Comparison of ENCODE assay signal across 19 mouse cellular contexts in genomic region chr12:5189446-5190150, GRCm38 (mm10).
DNase-seq lines count a peak whose midpoint lies in the region; ATAC-seq and TF ChIP-seq lines count a peak whose summit lies in the region.
"Had no signal": no experiment of that assay in that cellular context is flagged by ENCODE, and none has a peak within 500 bp of the region (broad histone marks: within the 10 kb centered on the region; RNA-seq: fewer than 3 reads in every experiment).

No protein-coding gene starts in this region.

- no peaks in the 10 kb centered on the region for H3K27me3 ChIP-seq in forebrain, postnatal 0 days (ENCODE audit: insufficient read depth, low read length)
- no peaks in the 10 kb centered on the region for H3K27me3 ChIP-seq in forebrain, embryonic 16.5 days (replicated peaks; ENCODE audit: control insufficient read depth, insufficient read depth, low read length)
- no peaks in the 10 kb centered on the region for H3K27me3 ChIP-seq in hindbrain, embryonic 15.5 days
- H3K27me3 ChIP-seq in midbrain, postnatal 0 days (ENCODE audit: insufficient read depth, low read length), result no peaks in the 10 kb centered on the region
- H3K27me3 ChIP-seq: embryonic facial prominence, embryonic 15.5 days; liver, embryonic 13.5 days had no signal

- H3K9ac ChIP-seq in forebrain, postnatal 0 days, result no peak overlapping the region
- no peak overlapping the region for H3K9ac ChIP-seq in forebrain, embryonic 16.5 days (replicated peaks; ENCODE audit: low read depth, low read length)
- no peak overlapping the region for H3K9ac ChIP-seq in hindbrain, embryonic 15.5 days
- no peak overlapping the region for H3K9ac ChIP-seq in midbrain, postnatal 0 days (replicated peaks; ENCODE audit: low read length, poor library complexity, severe bottlenecking)
- H3K9ac ChIP-seq: embryonic facial prominence, embryonic 15.5 days; liver, embryonic 13.5 days had no signal

- no peaks in the 10 kb centered on the region for H3K9me3 ChIP-seq in forebrain, postnatal 0 days (ENCODE audit: low read length)
- no peaks in the 10 kb centered on the region for H3K9me3 ChIP-seq in forebrain, embryonic 16.5 days (ENCODE audit: control insufficient read depth, low read length)
- H3K9me3 ChIP-seq in hindbrain, embryonic 15.5 days, result no peaks in the 10 kb centered on the region
- no peaks in the 10 kb centered on the region for H3K9me3 ChIP-seq in midbrain, postnatal 0 days (ENCODE audit: low read length)
- H3K9me3 ChIP-seq: embryonic facial prominence, embryonic 15.5 days; liver, embryonic 13.5 days; megakaryocyte, embryonic 14.5 days had no signal

- H3K36me3 ChIP-seq in forebrain, postnatal 0 days (ENCODE audit: insufficient read depth), result no peaks in the 10 kb centered on the region
- no peaks in the 10 kb centered on the region for H3K36me3 ChIP-seq in forebrain, embryonic 16.5 days (ENCODE audit: control insufficient read depth, insufficient read depth)
- H3K36me3 ChIP-seq in hindbrain, embryonic 15.5 days, result no peaks in the 10 kb centered on the region
- no peaks in the 10 kb centered on the region for H3K36me3 ChIP-seq in midbrain, postnatal 0 days (ENCODE audit: insufficient read depth, low read length)
- H3K36me3 ChIP-seq: embryonic facial prominence, embryonic 15.5 days; liver, embryonic 13.5 days had no signal

- WGBS in forebrain, postnatal 0 days, result 39% methylated on average over 15 of the region's 15 CpGs
- WGBS in forebrain, embryonic 16.5 days, result 39% methylated on average over 15 of the region's 15 CpGs
- 18% methylated on average over 15 of the region's 15 CpGs for WGBS in hindbrain, embryonic 15.5 days
- WGBS in midbrain, postnatal 0 days, result 19% methylated on average over 15 of the region's 15 CpGs

- H3K4me2 ChIP-seq in forebrain, postnatal 0 days (ENCODE audit: low read depth), result no peak overlapping the region
- no peak overlapping the region for H3K4me2 ChIP-seq in forebrain, embryonic 16.5 days (ENCODE audit: low read length)
- no peak overlapping the region for H3K4me2 ChIP-seq in hindbrain, embryonic 15.5 days
- no peak overlapping the region for H3K4me2 ChIP-seq in midbrain, postnatal 0 days (ENCODE audit: low read depth, low read length, poor library complexity, severe bottlenecking)
- H3K4me2 ChIP-seq: embryonic facial prominence, embryonic 15.5 days; liver, embryonic 13.5 days had no signal

- ATAC-seq in forebrain, postnatal 0 days, result peak; percentile 24; the same call in 1 of the 2 replicates
- no peak for ATAC-seq in forebrain, embryonic 16.5 days
- ATAC-seq in hindbrain, embryonic 15.5 days (ENCODE audit: low FRiP score, low read depth), result no peak
- ATAC-seq in midbrain, postnatal 0 days (ENCODE audit: low FRiP score), result peak; percentile 8; the same call in 1 of the 2 replicates
- ATAC-seq in megakaryocyte-erythroid progenitor cell, adult 5-6 weeks (replicated peaks; ENCODE audit: low FRiP score, low TSS enrichment, poor library complexity, severe bottlenecking), result no peak
- ATAC-seq: activated CD4-positive, CD25-positive, alpha-beta regulatory T cell, adult 4 months; lung, postnatal 0 days had no signal

- H3K27ac ChIP-seq in forebrain, postnatal 0 days (ENCODE audit: low read depth, low read length), result no peak overlapping the region
- no peak overlapping the region for H3K27ac ChIP-seq in forebrain, embryonic 16.5 days (ENCODE audit: low read length)
- 0 out of 2 replicates have a peak overlapping the region, but pooled peaks have one; percentile 29 for H3K27ac ChIP-seq in hindbrain, embryonic 15.5 days (replicated peaks)
- no peak overlapping the region for H3K27ac ChIP-seq in midbrain, postnatal 0 days (ENCODE audit: low read depth, low read length)
- H3K27ac ChIP-seq: embryonic facial prominence, embryonic 15.5 days; liver, embryonic 13.5 days had no signal

- DNase-seq in forebrain, postnatal 0 days, result no peak
- peak; percentile 61 for DNase-seq in embryo, embryonic 10.5 days (ENCODE audit: low spot score)
- DNase-seq in midbrain, postnatal 0 days (ENCODE audit: low spot score), result no peak
- no peak for DNase-seq in spleen, adult 12 weeks (ENCODE audit: low spot score)
- no peak for DNase-seq in heart, adult 9 months (ENCODE audit: low spot score in 2 of 2)
- DNase-seq: cerebellum, postnatal 36 days; heart, adult 18-20 months; heart, postnatal 14 days; kidney, adult 18-20 months; kidney, postnatal 36 days; liver, embryonic 13.5 days; thymus, adult 2 months had no signal

- TF ChIP-seq CTCF in forebrain, postnatal 0 days (IDR thresholded peaks at IDR 0.05; ENCODE audit: low read depth), result no peak
- no peak for TF ChIP-seq CTCF in midbrain, postnatal 0 days (IDR thresholded peaks at IDR 0.05)

- H3K4me1 ChIP-seq in forebrain, postnatal 0 days (ENCODE audit: insufficient read depth), result peaks cover 24% of the 10 kb centered on the region
- peaks cover 23% of the 10 kb centered on the region for H3K4me1 ChIP-seq in forebrain, embryonic 16.5 days (replicated peaks; ENCODE audit: control insufficient read depth, insufficient read depth, low read length)
- peaks cover 60% of the 10 kb centered on the region for H3K4me1 ChIP-seq in hindbrain, embryonic 15.5 days (replicated peaks)
- no peaks in the 10 kb centered on the region for H3K4me1 ChIP-seq in midbrain, postnatal 0 days (ENCODE audit: insufficient read depth, low read length)

- H3K4me3 ChIP-seq in forebrain, postnatal 0 days (ENCODE audit: low read depth, low read length), result no peak overlapping the region
- no peak overlapping the region for H3K4me3 ChIP-seq in forebrain, embryonic 16.5 days (replicated peaks; ENCODE audit: low read length)
- H3K4me3 ChIP-seq in hindbrain, embryonic 15.5 days, result no peak overlapping the region
- H3K4me3 ChIP-seq in midbrain, postnatal 0 days (ENCODE audit: low read depth, low read length), result no peak overlapping the region
- H3K4me3 ChIP-seq: embryonic facial prominence, embryonic 15.5 days; liver, embryonic 13.5 days; megakaryocyte, embryonic 14.5 days had no signal

Comparison
In these comparisons a context has a peak if more than half of its experiments do, and no peak if none do; other contexts are left out.
1. ATAC-seq: peak in forebrain, postnatal 0 days (single experiment) and midbrain, postnatal 0 days (single experiment); none in forebrain, embryonic 16.5 days (single experiment), hindbrain, embryonic 15.5 days (single experiment) and megakaryocyte-erythroid progenitor cell, adult 5-6 weeks (single experiment).